Mouse (Mus musculus) spleen, adult 2 months (tissue): ENCODE results near the gene Btbd6. TPM values are rescaled to one million over a fixed set of nuclear protein-coding genes. Genes with fewer than 3 reads are reported as not detected.
A peak's percentile ranks its signal among the peaks of the same experiment; 100 is the strongest.

Experiments
- DNase-seq, 2 experiments: peaks; one replicate each; pipeline versions ENCODE4 v3.0.0 to v3.0.0-alpha.2; 2012 to 2021; ENCODE audit warnings: low spot score in 2 of 2, low read depth in 1 of 2
- H3K27ac ChIP-seq: fragments of 200-500 bp; 2 replicates; pipeline ENCODE4 v1.5.1; 2012; ENCODE audit warnings: low read length, inconsistent platforms; ENCODE audit not compliant: insufficient read depth
- H3K27me3 ChIP-seq: fragments of 200-500 bp; 2 replicates; pipeline ENCODE4 v1.6.1; 2012; ENCODE audit warnings: mild to moderate bottlenecking, moderate library complexity, low read length, inconsistent platforms; ENCODE audit not compliant: control insufficient read depth, insufficient read depth
- H3K36me3 ChIP-seq: fragments of 200-500 bp; 2 replicates; pipeline ENCODE4 v1.6.1; 2012; ENCODE audit warnings: mild to moderate bottlenecking, low read length, inconsistent platforms; ENCODE audit not compliant: control insufficient read depth, insufficient read depth
- H3K4me1 ChIP-seq: fragments of 200-500 bp; 2 replicates; pipeline ENCODE4 v1.6.1; 2011; ENCODE audit warnings: inconsistent platforms; ENCODE audit not compliant: control insufficient read depth, insufficient read depth, insufficient read length
- H3K4me3 ChIP-seq: fragments of 200-500 bp; 2 replicates; pipeline ENCODE4 v1.5.1; 2011; ENCODE audit warnings: mild to moderate bottlenecking, inconsistent platforms; ENCODE audit not compliant: insufficient read depth, insufficient read length; ENCODE audit errors: extremely low read depth
- CTCF ChIP-seq: fragments of 200-500 bp; IDR thresholded peaks from 2 replicates; pipeline ENCODE4 v1.5.1; 2011; ENCODE audit warnings: mild to moderate bottlenecking, inconsistent platforms; ENCODE audit not compliant: insufficient read depth, insufficient read length, insufficient replicate concordance; ENCODE audit errors: extremely low read depth
- POLR2A ChIP-seq: fragments of 200-500 bp; IDR thresholded peaks from 2 replicates; pipeline ENCODE4 v1.6.1; 2011; ENCODE audit warnings: low read depth, low read length, inconsistent platforms
- WGBS: fragments of 180-500 bp; shearing (Covaris S2); methylation state at CpG from one replicate; pipeline ENCODE4 v1.1.7; 2018; 5-methylcytosine and 5-hydroxymethylcytosine counted together
- polyA plus RNA-seq: library from polyadenylated mRNA; depleted of rRNA; stranded (reverse); fragments of >200 nt; gene quantifications from 2 replicates; pipeline ENCODE4 v1.2.3, GENCODE M21; 2012; rRNA removed

The Btbd6 gene
- 22.3 and 61.1 TPM in 2 replicates for polyA plus RNA-seq

DNA sequence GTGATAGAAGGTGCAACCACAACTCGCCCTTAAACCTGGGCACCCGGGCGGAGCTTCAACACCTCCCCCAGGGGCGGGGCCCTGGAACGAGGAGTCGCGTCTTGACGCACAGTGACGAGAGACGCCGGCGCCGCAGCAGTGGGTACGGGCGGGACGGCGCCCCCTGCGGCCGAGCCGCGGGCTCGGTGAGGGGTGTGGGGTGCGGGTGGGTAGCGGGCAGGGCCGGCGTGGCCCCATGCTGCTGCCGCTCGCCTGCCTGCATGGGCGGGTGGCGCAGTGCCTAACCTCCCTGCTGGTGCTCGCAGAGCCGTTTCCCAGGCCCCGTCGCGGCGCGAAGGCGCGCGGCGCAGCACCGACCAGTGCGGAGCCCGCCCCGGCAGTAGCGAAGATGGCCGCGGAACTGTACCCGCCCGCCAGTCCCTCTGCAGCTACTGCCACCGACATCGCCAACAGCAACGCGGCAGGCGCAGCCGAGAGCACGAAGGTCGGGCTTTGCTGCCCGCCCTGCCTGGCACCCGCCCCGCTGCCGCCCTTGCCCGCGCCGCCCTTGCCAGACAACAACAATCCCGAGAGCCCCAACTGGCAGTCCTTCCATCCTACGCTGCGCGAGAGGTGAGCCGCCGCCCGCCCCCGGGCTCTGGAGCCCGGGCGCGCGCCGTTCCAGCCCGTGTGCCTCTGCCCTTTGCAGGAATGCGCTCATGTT, at the start of gene Btbd6:
TSS of gene Btbd6 (plus strand) at position 112 of the 703 bp plus-strand sequence.
- H3K4me3 ChIP-seq, result peak within 1 kb of the TSS; percentile 84
- TF ChIP-seq CTCF (peak; percentile 57; the same call in 1 of the 2 replicates), POLR2A (peak; percentile 54)
- WGBS, result 1% methylated on average over 75 of the region's 80 CpGs
- H3K4me1 ChIP-seq, result no peaks in the 10 kb centered on the region
- peak within 1 kb of the TSS; percentile 88 for H3K27ac ChIP-seq
- DNase-seq, result peak; percentile 85 to 89
- H3K27me3 ChIP-seq, result no peaks in the 10 kb centered on the region
- H3K36me3 ChIP-seq, result peaks cover 20% of the 10 kb centered on the region

DNA sequence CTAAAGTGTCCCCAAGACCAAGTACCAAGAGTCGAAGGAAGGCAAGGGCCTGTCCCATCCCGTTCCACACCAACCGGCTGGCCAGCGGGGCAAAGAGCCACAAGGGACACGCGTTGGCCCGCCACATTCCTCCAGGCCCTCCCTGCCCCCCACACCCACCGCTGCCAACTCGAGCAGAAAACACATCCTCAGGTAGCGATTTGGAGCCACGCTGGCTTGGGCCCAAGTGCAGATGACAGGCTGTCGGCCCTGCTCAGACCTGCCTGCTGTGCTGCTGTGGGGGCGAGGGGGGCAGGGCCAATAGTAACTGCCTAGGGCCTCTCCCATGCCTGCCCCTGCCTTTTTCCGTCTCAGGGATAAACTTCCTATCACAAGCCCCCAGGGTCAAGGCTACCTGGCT, 49.0 kb upstream of the Btbd6 start:
- Histone ChIP-seq H3K4me3 (no peak overlapping the region), H3K27me3 (peaks cover 14% of the 10 kb centered on the region), H3K4me1 (peaks cover 4% of the 10 kb centered on the region; the same call in 1 of the 2 replicates), H3K36me3 (no peaks in the 10 kb centered on the region), H3K27ac (no peak overlapping the region)
- TF ChIP-seq POLR2A, result no peak
- TF ChIP-seq CTCF, result no peak
- DNase-seq, result no peak
- WGBS, result 79% methylated on average over 14 of the region's 14 CpGs

DNA sequence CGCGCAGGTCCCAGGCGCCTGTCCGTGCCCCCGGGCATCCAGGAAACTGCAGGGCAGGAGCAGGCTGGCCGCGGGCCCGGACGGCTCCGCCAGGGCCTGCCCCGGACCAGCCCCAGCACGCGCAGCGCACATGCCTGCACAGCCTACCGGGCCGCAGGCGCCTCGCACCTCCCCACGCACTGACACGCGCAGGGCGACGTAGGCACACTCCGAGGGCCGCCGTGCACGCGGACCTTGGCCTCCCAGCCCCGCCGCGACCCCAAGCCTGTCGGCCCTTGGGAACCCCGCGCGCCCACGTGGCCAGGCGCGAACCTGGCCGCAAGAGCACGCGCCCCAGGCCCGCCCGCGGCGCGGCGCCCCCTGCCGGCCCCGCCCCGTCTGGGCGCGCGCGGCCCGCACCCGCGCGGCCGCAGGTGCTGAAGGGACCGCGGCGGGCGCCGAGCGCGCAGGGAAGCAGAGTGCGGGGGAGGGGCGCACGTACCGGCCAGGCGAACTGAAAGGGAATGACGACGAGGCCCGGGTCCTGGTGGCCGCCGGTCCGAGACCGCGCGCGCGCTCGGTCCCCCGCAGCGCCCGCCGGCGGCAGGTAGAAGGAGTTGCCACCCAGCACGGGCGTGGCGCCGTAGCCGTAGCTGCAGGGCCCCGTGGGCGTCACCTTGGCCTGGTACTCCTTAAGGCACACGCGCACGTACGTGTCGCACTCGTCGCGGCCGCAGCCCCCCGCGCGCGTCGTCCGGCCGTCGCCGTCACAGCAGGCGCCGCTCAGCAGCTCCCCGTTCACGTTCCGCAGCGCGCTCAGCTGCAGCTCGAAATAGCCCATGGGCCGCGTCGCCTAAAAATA, 47.7 kb upstream of the Btbd6 start:
- Histone ChIP-seq H3K36me3 (no peaks in the 10 kb centered on the region), H3K27ac (no peak overlapping the region), H3K4me1 (peaks cover 4% of the 10 kb centered on the region; the same call in 1 of the 2 replicates), H3K27me3 (peaks cover 14% of the 10 kb centered on the region), H3K4me3 (peak overlapping the region; percentile 37; the same call in 1 of the 2 replicates)
- TF ChIP-seq POLR2A, result no peak
- TF ChIP-seq CTCF, result no peak
- 5% methylated on average over 114 of the region's 124 CpGs for WGBS
- no peak for DNase-seq

DNA sequence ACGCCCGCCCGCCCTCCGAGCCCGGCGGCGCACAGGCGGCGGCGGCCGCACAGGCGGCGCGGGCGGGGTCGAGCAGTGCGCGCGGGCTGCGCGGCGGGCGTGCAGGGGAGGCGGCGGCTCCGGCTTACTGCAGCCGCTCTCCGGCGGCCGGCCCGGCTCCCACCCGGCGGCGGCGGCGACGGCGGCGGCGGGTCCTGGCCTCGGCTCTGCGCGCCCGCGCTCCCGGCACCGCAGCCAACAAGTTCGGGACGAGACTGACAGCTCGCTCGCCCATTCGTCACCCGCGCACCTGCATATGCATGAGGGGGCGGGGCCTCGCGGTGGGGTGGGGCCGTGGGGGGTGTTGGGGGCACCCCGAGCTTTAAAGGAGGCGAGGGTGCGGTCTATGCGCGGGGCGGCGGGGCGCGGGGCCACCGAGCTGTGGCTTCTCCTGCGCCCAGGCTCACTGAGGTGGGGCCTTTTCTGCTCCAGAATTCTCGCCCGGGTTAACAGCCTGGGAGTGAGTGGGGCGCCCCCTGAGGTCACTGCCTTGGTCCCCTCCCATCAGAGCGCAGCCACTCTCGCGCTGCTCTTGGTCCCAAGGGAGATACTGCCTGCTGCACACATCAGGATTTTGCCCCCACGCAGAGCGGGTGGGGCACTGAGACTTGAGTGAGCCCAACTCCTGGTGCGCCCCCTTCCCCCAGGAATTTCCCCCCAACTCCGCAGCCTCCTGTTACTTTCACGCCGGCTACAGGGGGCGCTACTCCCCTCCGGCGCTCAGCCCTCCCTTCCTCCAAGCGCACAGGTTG, 46.5 kb upstream of the Btbd6 start, which contains the start of gene Jag2:
TSS of gene Jag2 (minus strand) at position 215 of the 791 bp plus-strand sequence.
- no peak within 1 kb of the TSS for H3K27ac ChIP-seq
- 13% methylated on average over 71 of the region's 85 CpGs for WGBS
- H3K4me1 ChIP-seq, result peaks cover 4% of the 10 kb centered on the region; the same call in 1 of the 2 replicates
- H3K36me3 ChIP-seq, result no peaks in the 10 kb centered on the region
- TF ChIP-seq CTCF, result no peak
- TF ChIP-seq POLR2A, result no peak
- DNase-seq, result no peak
- peaks cover 14% of the 10 kb centered on the region for H3K27me3 ChIP-seq
- H3K4me3 ChIP-seq, result peak within 1 kb of the TSS; percentile 37; the same call in 1 of the 2 replicates

DNA sequence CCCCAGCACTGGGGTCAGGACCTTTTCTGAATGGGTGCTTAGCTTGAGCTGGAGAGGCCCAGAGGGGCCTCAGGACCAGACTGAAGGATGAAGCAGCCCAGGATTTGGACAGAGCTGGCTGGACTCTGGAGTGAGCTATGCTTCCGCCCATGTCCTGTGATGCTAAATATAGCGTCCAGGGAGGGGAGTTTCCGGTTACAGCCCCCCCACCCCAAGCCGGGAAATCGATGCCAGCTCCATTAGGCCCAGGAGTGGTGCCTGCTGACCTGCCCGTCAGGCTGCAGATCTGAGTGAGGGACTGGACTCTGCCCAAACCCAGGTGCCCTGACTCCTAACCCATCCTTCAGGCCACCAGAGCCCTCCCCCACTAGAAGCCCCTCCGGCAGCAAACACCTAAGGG, 43.6 kb upstream of the Btbd6 start:
- peaks cover 4% of the 10 kb centered on the region; the same call in 1 of the 2 replicates for H3K4me1 ChIP-seq
- TF ChIP-seq CTCF (no peak), POLR2A (no peak)
- no peak for DNase-seq
- WGBS, result 73% methylated on average over 7 of the region's 7 CpGs
- no peaks in the 10 kb centered on the region for H3K36me3 ChIP-seq
- no peak overlapping the region for H3K27ac ChIP-seq
- H3K4me3 ChIP-seq, result no peak overlapping the region
- peaks cover 14% of the 10 kb centered on the region for H3K27me3 ChIP-seq

DNA sequence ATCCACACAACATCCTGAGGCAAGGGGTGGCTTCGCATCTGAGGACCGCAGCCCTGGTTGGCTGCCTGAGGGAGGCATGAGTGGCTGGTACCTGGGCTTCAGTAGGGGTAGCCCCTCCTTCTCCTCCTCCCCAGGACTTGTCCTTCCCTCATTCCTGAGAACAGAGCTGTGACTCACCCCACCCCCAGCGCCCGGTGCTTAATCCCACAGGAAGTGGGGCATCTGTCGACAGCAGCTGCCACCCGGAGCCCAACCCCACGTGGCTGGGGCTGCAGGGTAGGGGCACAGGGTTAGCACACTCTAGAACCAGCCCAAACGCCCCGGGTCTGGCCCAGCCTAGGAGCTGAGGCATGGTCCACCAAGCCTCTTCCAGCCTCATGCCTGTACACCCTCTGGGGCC, 38.4 kb upstream of the Btbd6 start:
- 37% methylated on average over 9 of the region's 9 CpGs for WGBS
- H3K4me3 ChIP-seq, result no peak overlapping the region

More for the DNA sequence above, 38.4 kb upstream of the Btbd6 start:
- no peaks in the 10 kb centered on the region for H3K27me3 ChIP-seq
- no peak overlapping the region for H3K27ac ChIP-seq
- H3K36me3 ChIP-seq, result no peaks in the 10 kb centered on the region
- DNase-seq, result no peak
- TF ChIP-seq CTCF, result no peak
- no peak for TF ChIP-seq POLR2A
- H3K4me1 ChIP-seq, result peaks cover 13% of the 10 kb centered on the region; the same call in 1 of the 2 replicates
